Mouse (Mus musculus): ENCODE data around the gene Cnp. TPM values are rescaled to one million over a fixed set of nuclear protein-coding genes. Genes with fewer than 3 reads are reported as not detected.
A peak's percentile ranks its signal among the peaks of the same experiment; 100 is the strongest.

The Cnp gene
- total and polyA plus RNA-seq, 3 experiments = 19.0 to 20.8 TPM; not detected in 1

DNA sequence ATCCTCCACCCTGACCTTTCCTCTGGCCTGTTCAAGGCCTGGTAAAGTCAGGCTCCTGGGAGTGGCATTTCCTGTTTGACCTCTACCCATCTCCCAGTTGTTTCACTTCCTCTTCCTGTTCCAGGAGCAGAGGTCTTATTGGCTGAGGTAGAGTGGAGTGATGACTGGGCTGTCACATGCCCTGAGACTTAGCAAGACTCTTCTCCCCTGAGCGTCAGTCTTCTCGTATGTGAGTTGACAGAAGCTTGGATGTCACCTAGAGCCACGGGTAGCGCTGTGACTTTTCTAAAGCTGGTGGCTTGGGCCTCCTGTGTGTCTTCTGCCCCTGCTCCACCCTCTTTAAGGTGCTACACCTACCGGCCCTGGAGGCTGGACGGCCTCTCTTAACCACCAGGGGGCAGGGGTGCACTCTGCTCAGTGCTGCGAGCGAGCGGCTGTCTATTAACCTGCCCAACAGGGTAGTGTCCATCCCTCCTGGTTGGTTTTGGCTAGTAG lies 52.0 kb downstream of the Cnp start (continued):
- TF ChIP-seq USF1 (IDR thresholded peaks at IDR 0.05; ENCODE audit: low read depth, low read length) (no peak), RAD21 (IDR thresholded peaks at IDR 0.05; ENCODE audit: low read depth, low read length) (peak; percentile 71), MAZ (IDR thresholded peaks at IDR 0.05; ENCODE audit: low read depth, low read length) (no peak), USF2 (IDR thresholded peaks at IDR 0.05; ENCODE audit: borderline replicate concordance in 1 of 2, insufficient read depth in 1 of 2, low read depth in 1 of 2, low read length in 2 of 2) (no peak), RCOR1 (IDR thresholded peaks at IDR 0.05; ENCODE audit: low read depth, low read length) (no peak), ETS1 (IDR thresholded peaks at IDR 0.05; ENCODE audit: low read depth, low read length) (peak; percentile 28; the same call in 1 of the 2 replicates), KAT2A (conservative IDR thresholded peaks at IDR 0.05; ENCODE audit: low read depth, low read length) (no peak), MAX (IDR thresholded peaks at IDR 0.05; ENCODE audit: low read length) (peak; percentile 36; the same call in 1 of the 2 replicates), CTCF (IDR thresholded peaks at IDR 0.05 in 2 of 3, conservative IDR thresholded peaks at IDR 0.05 in 1 of 3; ENCODE audit: control insufficient read depth in 1 of 3, insufficient read depth in 1 of 3, low read depth in 2 of 3, low read length in 3 of 3, poor library complexity in 1 of 3, severe bottlenecking in 1 of 3) (peak; percentile 68 to 96 (median 89)), TCF12 (IDR thresholded peaks at IDR 0.05; ENCODE audit: low read depth, low read length) (peak; percentile 62; the same call in 1 of the 2 replicates), MYC (IDR thresholded peaks at IDR 0.05; ENCODE audit: low read depth, low read length) (0 out of 2 replicates have a peak, but pooled peaks have one; percentile 37), POLR2AphosphoS5 (IDR thresholded peaks at IDR 0.05; ENCODE audit: borderline replicate concordance, low read depth, low read length) (no peak), CHD2 (IDR thresholded peaks at IDR 0.05; ENCODE audit: low read length) (no peak), MEF2A (IDR thresholded peaks at IDR 0.05; ENCODE audit: extremely low read depth, insufficient replicate concordance, low read depth, low read length, poor library complexity, severe bottlenecking) (no peak)

DNA sequence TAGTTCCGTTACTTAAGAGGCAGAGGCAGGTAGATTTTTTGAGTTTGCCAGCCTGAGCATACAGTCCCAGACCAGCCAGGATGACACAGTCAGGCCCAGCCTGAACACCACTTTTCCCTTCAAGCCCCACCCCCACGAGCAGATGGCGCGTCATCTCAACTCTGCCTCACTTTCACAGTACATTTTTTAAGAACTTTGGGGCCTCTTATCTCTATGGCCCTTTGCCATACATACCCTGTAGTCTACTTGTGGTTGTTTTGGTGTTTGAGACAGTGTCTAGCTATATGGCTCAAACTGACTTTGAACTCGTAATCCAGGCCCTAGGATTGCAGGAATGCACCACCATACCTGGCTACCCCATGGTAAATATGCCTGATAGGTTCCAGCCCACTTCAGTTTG lies 53.4 kb downstream of the Cnp start:
- peaks cover 10 to 49% of the 10 kb centered on the region in 2 experiments for H3K4me1 ChIP-seq (ENCODE audit: control insufficient read depth in 1 of 2, insufficient read depth in 2 of 2, low read length in 2 of 2)
- TF ChIP-seq TAL1 (IDR thresholded peaks at IDR 0.05; ENCODE audit: low read length) (peak; percentile 36), ZC3H11A (IDR thresholded peaks at IDR 0.05; ENCODE audit: low read depth, low read length) (no peak), POLR2AphosphoS5 (IDR thresholded peaks at IDR 0.05; ENCODE audit: borderline replicate concordance, low read depth, low read length) (no peak), MYC (IDR thresholded peaks at IDR 0.05; ENCODE audit: low read depth, low read length) (no peak), BHLHE40 (IDR thresholded peaks at IDR 0.05; ENCODE audit: borderline replicate concordance, low read depth, low read length) (no peak), EP300 (IDR thresholded peaks at IDR 0.05; ENCODE audit: low read depth in 1 of 2, low read length in 2 of 2) (peak; percentile 51 to 56; a peak in 3 of 4 replicates), TCF12 (IDR thresholded peaks at IDR 0.05; ENCODE audit: low read depth, low read length) (peak; percentile 66), CHD1 (IDR thresholded peaks at IDR 0.05; ENCODE audit: low read depth, low read length) (no peak), MEF2A (IDR thresholded peaks at IDR 0.05; ENCODE audit: extremely low read depth, insufficient replicate concordance, low read depth, low read length, poor library complexity, severe bottlenecking) (no peak), MYB (IDR thresholded peaks at IDR 0.05; ENCODE audit: low read depth, low read length) (no peak), MAZ (IDR thresholded peaks at IDR 0.05; ENCODE audit: low read depth, low read length) (peak; percentile 31; the same call in 1 of the 2 replicates), RAD21 (IDR thresholded peaks at IDR 0.05; ENCODE audit: low read depth, low read length) (no peak), POLR2AphosphoS2 (IDR thresholded peaks at IDR 0.05; ENCODE audit: low read length) (peak; percentile 65; the same call in 1 of the 2 replicates), HCFC1 (IDR thresholded peaks at IDR 0.05; ENCODE audit: low read depth, low read length) (peak; percentile 56), GATA1 (IDR thresholded peaks at IDR 0.05; ENCODE audit: low read depth, low read length) (peak; percentile 88), USF1 (IDR thresholded peaks at IDR 0.05; ENCODE audit: low read depth, low read length) (no peak), USF2 (IDR thresholded peaks at IDR 0.05; ENCODE audit: borderline replicate concordance in 1 of 2, insufficient read depth in 1 of 2, low read depth in 1 of 2, low read length in 2 of 2) (no peak), POLR2A (IDR thresholded peaks at IDR 0.05; ENCODE audit: control insufficient read depth in 1 of 2, insufficient read depth in 1 of 2, low read depth in 1 of 2, low read length in 2 of 2, poor library complexity in 1 of 2) (no peak), E2F4 (IDR thresholded peaks at IDR 0.05; ENCODE audit: borderline replicate concordance, low read depth, low read length) (no peak), ETS1 (IDR thresholded peaks at IDR 0.05; ENCODE audit: low read depth, low read length) (peak; percentile 89), ELF1 (IDR thresholded peaks at IDR 0.05; ENCODE audit: low read depth, low read length) (0 out of 2 replicates have a peak, but pooled peaks have one; percentile 29), KAT2A (conservative IDR thresholded peaks at IDR 0.05; ENCODE audit: low read depth, low read length) (no peak), MAFK (IDR thresholded peaks at IDR 0.05; ENCODE audit: borderline replicate concordance, low read depth, low read length) (0 out of 2 replicates have a peak, but pooled peaks have one; percentile 6), RCOR1 (IDR thresholded peaks at IDR 0.05; ENCODE audit: low read depth, low read length) (no peak), ZKSCAN1 (IDR thresholded peaks at IDR 0.05; ENCODE audit: low read depth, low read length) (no peak), NELFE (IDR thresholded peaks at IDR 0.05; ENCODE audit: low read depth, low read length) (no peak), SIN3A (IDR thresholded peaks at IDR 0.05; ENCODE audit: low read length) (peak; percentile 63), MXI1 (IDR thresholded peaks at IDR 0.05; ENCODE audit: low read depth, low read length) (peak; percentile 16)

More for the DNA sequence above, 53.4 kb downstream of the Cnp start:
- Histone ChIP-seq H3K79me2 (ENCODE audit: control insufficient read depth, insufficient read depth, low read length, poor library complexity) (peaks cover 1% of the 10 kb centered on the region), H3K27me3 (ENCODE audit: control insufficient read depth in 1 of 2, insufficient read depth in 2 of 2, low read length in 2 of 2) (no peaks in the 10 kb centered on the region), H3K36me3 (ENCODE audit: control insufficient read depth in 1 of 2, insufficient read depth in 2 of 2, low read length in 2 of 2) (peaks cover 0 to 38% of the 10 kb centered on the region in 2 experiments; a peak in 2 of 4 replicates), H3K4me3 (ENCODE audit: control insufficient read depth in 1 of 2, insufficient read depth in 1 of 2, low read depth in 2 of 2, low read length in 2 of 2) (no peak overlapping the region), H3K9ac (ENCODE audit: control insufficient read depth, low read depth, low read length, poor library complexity, severe bottlenecking) (peak overlapping the region; percentile 23), H3K27ac (ENCODE audit: control insufficient read depth, low read depth, low read length) (peak overlapping the region; percentile 84), H3K9me3 (replicated peaks; ENCODE audit: insufficient read depth, low read length) (no peaks in the 10 kb centered on the region)
- DNase-seq (ENCODE audit: low read depth, low spot score) = peak; percentile 93

Data from MEL (cell line).